Mouse (Mus musculus) left cerebral cortex, postnatal 10 days (tissue): ENCODE data around the gene Tnfaip2. TPM values are rescaled to one million over a fixed set of nuclear protein-coding genes. Genes with fewer than 3 reads are reported as not detected.

Source experiments
- DNase-seq, 2 experiments: peaks; one replicate each; pipeline ENCODE4 v3.0.0; 2021 to 2022; ENCODE audit warnings: low spot score in 2 of 2, mixed read lengths in 1 of 2; ENCODE audit errors: extremely low spot score in 1 of 2
- intact Hi-C: fragments of 180-260 bp; cut with DNase I; formaldehyde crosslinking; loops from one replicate; pipeline ENCODE4 v1.15.1; 2025
- total RNA-seq, 2 experiments: library from RNA; stranded (reverse); gene quantifications; 2 replicates each; pipeline ENCODE4 v1.2.3; 2021

The Tnfaip2 gene
- total RNA-seq, 2 experiments from 2014 or later = 0.61 to 0.81 TPM

DNA sequence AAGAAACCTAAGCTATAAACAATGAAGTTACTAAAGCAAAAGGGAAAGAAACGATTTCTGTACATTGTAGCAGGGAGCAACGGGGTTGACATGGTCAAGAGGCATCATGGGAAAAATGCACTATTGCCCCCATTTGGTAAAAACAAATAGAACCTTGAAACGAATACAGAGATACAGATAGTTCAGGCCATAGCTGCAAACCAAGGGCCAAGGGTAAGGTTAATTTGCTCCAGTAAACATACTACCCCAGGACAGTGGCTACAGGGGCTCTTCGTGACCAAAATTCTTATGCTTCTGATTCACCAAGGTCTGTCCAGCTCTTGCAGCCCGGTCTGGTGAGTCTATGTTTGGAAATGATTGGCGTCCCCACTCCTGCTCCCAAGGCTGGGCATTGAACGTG is 21.3 kb downstream of the Tnfaip2 start:
- intact Hi-C loops = no loop called here
- DNase-seq = no peak

DNA sequence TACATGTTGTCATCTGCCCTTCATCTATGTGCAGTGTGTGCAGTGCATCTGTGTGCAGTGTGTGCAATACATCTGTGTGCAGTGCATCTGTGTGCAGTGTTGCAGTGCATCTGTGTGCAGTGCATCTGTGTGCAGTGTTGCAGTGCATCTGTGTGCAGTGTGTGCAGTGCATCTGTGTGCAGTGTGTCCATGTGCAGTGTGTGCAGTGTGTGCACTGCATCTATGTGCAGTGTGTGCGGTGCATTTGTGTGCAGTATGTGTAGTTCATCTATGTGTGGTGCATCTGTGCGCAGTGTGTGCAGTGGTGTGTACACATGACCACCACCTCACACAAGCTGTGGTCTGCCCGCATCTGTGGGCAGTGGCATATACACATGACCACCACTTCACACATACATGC is 24.1 kb downstream of the Tnfaip2 start:
- no peak for DNase-seq
- intact Hi-C loops = no loop called here

GRCm38 (mm10) chr12:111468206-111468605 is 25.9 kb downstream of the Tnfaip2 start:
- DNase-seq = no peak
- intact Hi-C loops = no loop called here

DNA sequence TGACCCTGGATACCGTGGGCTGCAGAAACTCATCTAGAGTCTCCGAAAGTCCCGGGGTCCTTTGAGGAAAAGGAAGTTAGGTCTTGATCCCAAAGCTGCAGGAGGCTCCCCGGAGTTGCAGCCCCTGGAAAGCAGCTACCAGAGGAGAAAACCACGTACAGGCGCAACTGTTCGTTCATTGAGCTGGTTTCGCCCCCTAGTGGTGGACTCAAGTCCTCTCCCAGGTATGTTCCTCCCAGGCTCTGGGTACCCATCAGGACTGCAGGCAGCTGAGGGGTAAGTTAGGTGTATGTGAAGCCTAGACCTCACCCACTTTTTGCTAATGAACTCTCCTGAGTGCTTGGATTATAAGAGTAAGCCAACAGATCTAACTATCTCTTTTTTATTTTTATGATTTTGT is 27.2 kb downstream of the Tnfaip2 start:
- intact Hi-C loops = no loop called here
- peak; percentile 26 to 80 for DNase-seq

DNA sequence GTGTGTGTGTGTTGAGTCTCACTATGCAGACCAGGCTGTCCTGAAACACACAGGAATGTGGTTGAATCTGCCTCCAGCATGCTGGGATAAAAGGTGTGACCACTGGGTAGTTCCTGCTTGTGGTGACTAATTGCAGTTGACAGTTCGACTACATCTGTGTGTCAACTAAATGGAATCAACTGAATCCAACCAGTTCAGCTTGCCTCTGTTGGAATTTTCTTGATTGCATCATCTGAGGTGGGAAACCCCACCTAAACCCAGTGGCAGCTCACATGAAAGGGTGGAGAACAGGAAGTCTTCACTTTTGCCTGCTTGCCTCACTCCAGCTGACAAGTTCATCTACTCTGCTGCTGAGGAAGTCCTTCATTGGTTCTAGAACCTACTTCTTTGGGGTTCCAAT is 28.9 kb downstream of the Tnfaip2 start:
- intact Hi-C loops = no loop called here
- DNase-seq = no peak

- intact Hi-C loops = no loop called here
Measured at GRCm38 (mm10) chr12:111471721-111472120, 29.5 kb downstream of the Tnfaip2 start.

DNA sequence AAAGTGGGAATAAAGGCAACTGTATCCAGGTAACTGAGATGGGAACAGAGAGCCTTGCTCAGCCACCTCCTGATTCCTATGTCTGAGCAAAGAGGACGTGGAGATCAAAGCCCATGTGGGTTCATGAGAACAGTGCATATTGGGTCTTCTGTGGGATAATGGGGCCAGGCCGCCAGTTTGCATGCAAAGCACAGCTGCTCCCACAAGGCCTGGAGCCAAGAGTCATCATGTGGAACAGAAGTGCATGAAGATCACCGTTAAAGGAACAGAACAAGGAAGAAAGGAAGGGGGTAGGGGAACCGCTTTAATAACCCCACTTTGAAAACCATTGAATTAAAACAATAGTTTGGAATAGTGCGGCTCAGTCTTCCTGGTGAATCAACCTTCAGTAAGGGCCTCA is 30.6 kb downstream of the Tnfaip2 start:
- no peak for DNase-seq
- intact Hi-C loops = no loop called here

More at GRCm38 (mm10) chr12:111471721-111472120, 29.5 kb downstream of the Tnfaip2 start:
- DNase-seq = no peak

DNA sequence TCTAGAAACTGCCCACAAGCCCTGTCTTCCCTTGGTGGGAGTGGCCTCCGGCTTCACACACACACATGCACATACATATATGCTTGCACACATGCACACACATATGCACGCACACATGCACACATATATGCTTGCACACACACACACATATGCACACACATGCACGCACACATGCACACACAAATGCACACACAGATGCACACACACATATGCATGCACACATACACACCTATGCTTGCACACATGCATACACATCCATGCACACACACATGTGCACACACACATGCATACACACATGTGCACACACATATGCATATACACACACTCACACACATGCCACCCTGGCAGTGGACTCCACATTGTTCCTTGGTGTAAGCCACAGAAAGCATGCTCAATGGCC is 32.1 kb downstream of the Tnfaip2 start:
- DNase-seq = no peak
- intact Hi-C loops = no loop called here

- peak; percentile 43 to 78 for DNase-seq
- intact Hi-C loops = no loop called here
Measured at GRCm38 (mm10) chr12:111474893-111475643, 32.8 kb downstream of the Tnfaip2 start.

DNA sequence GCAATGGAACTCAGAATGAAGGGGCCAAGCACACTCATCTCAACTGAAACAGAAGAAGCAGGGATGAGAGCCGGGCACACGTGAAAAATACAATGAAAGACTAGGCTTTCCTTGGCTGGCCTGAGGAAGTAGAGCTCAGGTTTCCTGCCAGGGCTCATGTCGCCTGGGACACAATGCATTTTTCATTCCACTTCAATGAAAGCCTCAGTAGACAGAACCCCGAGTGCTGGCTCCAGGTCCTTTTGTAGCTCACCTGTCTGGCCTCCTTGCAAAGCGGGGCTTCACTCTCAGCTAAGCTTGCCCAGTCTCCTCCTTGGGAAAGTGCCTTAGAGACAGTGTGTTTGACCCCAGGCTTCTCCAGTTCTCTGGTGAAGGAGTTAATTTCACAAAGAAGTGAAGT is 36.7 kb downstream of the Tnfaip2 start:
- intact Hi-C loops = no loop called here
- no peak for DNase-seq

- intact Hi-C loops = no loop called here
- no peak for DNase-seq
Measured at GRCm38 (mm10) chr12:111479917-111480316, 37.6 kb downstream of the Tnfaip2 start.

- DNase-seq = no peak
- intact Hi-C loops = no loop called here
Measured at GRCm38 (mm10) chr12:111485046-111485651, 42.9 kb downstream of the Tnfaip2 start.

DNA sequence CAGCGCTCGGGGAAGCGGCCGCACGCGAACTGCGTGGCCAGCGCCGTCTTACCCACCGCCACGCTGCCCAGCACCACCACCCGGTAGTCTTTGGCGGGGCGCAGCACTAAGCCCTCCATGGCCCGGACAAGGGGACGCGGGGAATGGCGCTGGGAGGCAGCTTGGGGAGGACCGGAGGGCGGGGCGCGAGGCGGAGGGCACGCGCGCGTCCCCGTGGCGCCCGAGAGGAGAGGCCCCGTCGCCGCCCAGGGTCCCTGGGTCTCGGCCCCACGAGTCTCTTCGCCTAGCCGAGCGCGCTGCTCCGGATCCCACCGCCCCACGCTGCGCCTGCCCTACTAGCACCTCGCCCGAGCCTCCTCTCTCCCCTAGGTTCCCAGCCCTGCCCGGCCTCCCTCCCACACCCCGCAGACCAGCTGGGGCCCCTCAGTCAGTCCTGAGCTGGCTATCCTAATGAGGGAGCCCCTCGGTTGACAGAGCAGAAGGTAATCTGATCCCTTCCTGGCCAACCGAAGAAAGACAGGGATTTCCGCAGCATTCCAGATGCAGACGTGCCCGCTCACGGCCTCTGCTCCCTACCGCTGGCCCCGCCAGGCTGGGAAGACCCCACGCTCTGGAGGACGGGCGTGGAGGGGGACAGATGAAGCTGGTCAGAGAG is 43.5 kb downstream of the Tnfaip2 start, which contains the start of gene Gm266:
TSS of gene Gm266 (minus strand) at position 172 of the 655 bp plus-strand sequence.
- intact Hi-C loops = no loop called here
- peak in 1 of 2 experiments; percentile 50 for DNase-seq

GRCm38 (mm10) chr12:111486455-111486854 is 44.2 kb downstream of the Tnfaip2 start:
- intact Hi-C loops = no loop called here
- no peak for DNase-seq

GRCm38 (mm10) chr12:111489261-111489865 is 47.1 kb downstream of the Tnfaip2 start:
- intact Hi-C loops = no loop called here
- no peak for DNase-seq

DNA sequence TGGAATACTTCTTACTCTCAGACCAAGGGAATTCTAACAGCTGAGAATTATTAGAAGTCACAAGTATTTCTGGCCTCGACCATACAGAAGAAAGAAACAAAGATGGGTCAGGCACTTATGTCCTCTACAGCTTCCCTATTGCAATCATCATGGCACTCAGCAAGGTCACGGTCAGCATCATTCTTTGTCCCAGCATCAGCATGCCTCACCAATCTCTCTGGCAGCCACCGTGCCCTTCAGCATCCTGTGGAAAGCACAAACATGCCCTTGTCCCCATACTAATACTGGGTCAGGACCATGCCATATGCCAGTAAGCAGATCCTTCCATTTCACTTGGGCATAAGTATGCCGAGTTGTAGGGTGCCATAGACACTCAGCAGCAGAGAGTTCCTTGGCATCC is 52.7 kb downstream of the Tnfaip2 start:
- intact Hi-C loops = no loop called here
- no peak for DNase-seq

- intact Hi-C loops = no loop called here
- DNase-seq = no peak
Measured at GRCm38 (mm10) chr12:111497076-111497475, 54.8 kb downstream of the Tnfaip2 start.

GRCm38 (mm10) chr12:111499617-111500016 is 57.3 kb downstream of the Tnfaip2 start:
- DNase-seq = no peak
- intact Hi-C loops = no loop called here

- intact Hi-C loops = no loop called here
- DNase-seq = no peak
Measured at GRCm38 (mm10) chr12:111500725-111501124, 58.5 kb downstream of the Tnfaip2 start.
